Mouse (Mus musculus) limb, embryonic 14.5 days (tissue): ENCODE measurements at regions not wholly inside any gene's neighbourhood (a gene's known extent, or its start where the extent isn't known, plus 50 kb on each side); places are given as distances from the start of the nearest gene placed in this dataset.

Source experiments
- ATAC-seq: fragments of 200-750 bp; cut with Nextera tagmentation; 2 replicates; pipeline ENCODE4 v1.8.0; 2017; ENCODE audit warnings: low read depth, moderate number of reproducible peaks, moderate TSS enrichment; ENCODE audit not compliant: low FRiP score
- DNase-seq: peaks from one replicate; pipeline ENCODE4 v3.0.0-alpha.2; 2015; ENCODE audit warnings: low spot score
- H3K27ac ChIP-seq: fragments of 300-500 bp; sonication (generic); replicated peaks from 2 replicates; pipeline ENCODE4 v1.5.1; 2014; ENCODE audit warnings: low read depth, mild to moderate bottlenecking, low read length, moderate library complexity, mixed read lengths
- H3K27me3 ChIP-seq: fragments of 300-500 bp; sonication (generic); 2 replicates; pipeline ENCODE4 v1.6.1; 2014; ENCODE audit warnings: low read length, mixed read lengths; ENCODE audit not compliant: control insufficient read depth, insufficient read depth
- H3K36me3 ChIP-seq: fragments of 300-500 bp; sonication (generic); 2 replicates; pipeline ENCODE4 v1.6.1; 2014; ENCODE audit warnings: mild to moderate bottlenecking, low read length, moderate library complexity, mixed read lengths; ENCODE audit not compliant: control insufficient read depth, insufficient read depth
- H3K4me1 ChIP-seq: fragments of 300-500 bp; sonication (generic); 2 replicates; pipeline ENCODE4 v1.6.1; 2014; ENCODE audit warnings: antibody characterized with exemption, low read length, mixed read lengths; ENCODE audit not compliant: control insufficient read depth, insufficient read depth
- H3K4me2 ChIP-seq: fragments of 300-500 bp; sonication (generic); replicated peaks from 2 replicates; pipeline ENCODE4 v1.6.1; 2014; ENCODE audit warnings: low read depth, mild to moderate bottlenecking, low read length, moderate library complexity; ENCODE audit not compliant: severe bottlenecking
- H3K4me3 ChIP-seq: fragments of 300-500 bp; sonication (generic); replicated peaks from 2 replicates; pipeline ENCODE4 v1.5.1; 2014; ENCODE audit warnings: low read length
- H3K9ac ChIP-seq: fragments of 300-500 bp; sonication (generic); 2 replicates; pipeline ENCODE4 v1.6.1; 2014; ENCODE audit warnings: mild to moderate bottlenecking, low read depth, low read length, moderate library complexity; ENCODE audit not compliant: severe bottlenecking
- H3K9me3 ChIP-seq: fragments of 300-500 bp; sonication (generic); 2 replicates; pipeline ENCODE4 v1.6.1; 2016; ENCODE audit warnings: low read length; ENCODE audit not compliant: control insufficient read depth
- POLR2A ChIP-seq: fragments of 200-500 bp; IDR thresholded peaks from 2 replicates; pipeline ENCODE4 v1.8.0; 2012; ENCODE audit warnings: inconsistent platforms, mild to moderate bottlenecking, moderate library complexity, borderline replicate concordance; ENCODE audit not compliant: insufficient read depth, insufficient read length; ENCODE audit errors: extremely low read depth
- WGBS: fragments of 180-500 bp; shearing (Covaris S2); extraction: QIAGEN DNeasy Blood & Tissue Kit; methylation state at CpG from one replicate; pipeline ENCODE4 v1.1.7; 2014; 5-methylcytosine and 5-hydroxymethylcytosine counted together

DNA sequence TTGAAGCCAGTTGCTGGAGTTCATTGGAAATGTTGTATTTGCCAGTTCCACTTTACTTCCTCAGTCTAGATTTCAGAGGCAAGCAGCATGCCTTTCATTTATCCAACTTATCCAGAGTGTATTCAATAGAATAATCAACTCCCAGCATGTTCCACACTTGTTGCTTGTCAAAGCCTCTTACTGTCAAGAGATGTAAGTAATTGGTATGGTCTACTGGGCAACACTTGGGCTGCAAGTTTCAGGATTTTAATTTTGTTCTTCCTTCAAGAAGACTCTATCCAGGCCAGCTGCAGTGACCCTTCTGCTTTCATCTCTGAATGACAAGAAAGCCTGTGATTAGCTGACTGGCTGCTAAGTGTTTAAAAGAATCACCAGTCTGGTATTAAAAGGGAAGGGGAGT, 3131.6 kb upstream of the Lrrc6 start:
- no peak for TF ChIP-seq POLR2A
- no peak overlapping the region for H3K27ac ChIP-seq
- ATAC-seq, result no peak
- no peaks in the 10 kb centered on the region for H3K27me3 ChIP-seq
- no peak for DNase-seq
- H3K9me3 ChIP-seq, result no peaks in the 10 kb centered on the region
- no peak overlapping the region for H3K4me3 ChIP-seq
- no peaks in the 10 kb centered on the region for H3K36me3 ChIP-seq
- H3K9ac ChIP-seq, result no peak overlapping the region
- H3K4me2 ChIP-seq, result no peak overlapping the region
- H3K4me1 ChIP-seq, result no peaks in the 10 kb centered on the region

DNA sequence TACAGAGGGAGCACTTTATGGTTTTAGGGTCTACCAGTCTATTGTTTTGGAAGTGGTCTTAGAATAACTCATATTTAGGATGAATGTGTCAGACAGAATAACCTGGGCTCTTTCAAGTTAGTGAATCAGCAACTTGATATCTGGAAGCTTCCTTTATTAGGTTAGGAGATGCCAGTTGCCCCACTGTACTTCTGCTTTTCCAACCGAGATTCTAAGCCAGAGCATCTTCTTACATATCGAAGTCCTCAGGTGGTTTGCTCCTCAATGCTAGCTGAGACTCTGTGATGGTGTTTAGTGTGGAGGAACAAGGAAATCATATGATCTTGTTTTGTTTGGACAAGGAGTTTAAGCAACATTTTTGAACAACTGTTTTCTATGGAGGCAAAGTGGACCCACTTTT, 3117.3 kb upstream of the Lrrc6 start:
- no peaks in the 10 kb centered on the region for H3K27me3 ChIP-seq
- no peak overlapping the region for H3K9ac ChIP-seq
- ATAC-seq, result no peak
- no peaks in the 10 kb centered on the region for H3K9me3 ChIP-seq
- 84% methylated on average over 2 of the region's 2 CpGs for WGBS
- H3K27ac ChIP-seq, result no peak overlapping the region
- H3K4me1 ChIP-seq, result no peaks in the 10 kb centered on the region
- no peak overlapping the region for H3K4me2 ChIP-seq
- H3K36me3 ChIP-seq, result no peaks in the 10 kb centered on the region
- no peak for DNase-seq
- no peak overlapping the region for H3K4me3 ChIP-seq
- TF ChIP-seq POLR2A, result no peak

- H3K9me3 ChIP-seq, result no peaks in the 10 kb centered on the region
- no peak overlapping the region for H3K4me3 ChIP-seq
- H3K36me3 ChIP-seq, result no peaks in the 10 kb centered on the region
- 76% methylated on average over 3 of the region's 3 CpGs for WGBS
- no peaks in the 10 kb centered on the region for H3K4me1 ChIP-seq
- H3K9ac ChIP-seq, result no peak overlapping the region
- no peak overlapping the region for H3K27ac ChIP-seq
- DNase-seq (no peak), ATAC-seq (no peak)
- no peak for TF ChIP-seq POLR2A
- no peak overlapping the region for H3K4me2 ChIP-seq
- H3K27me3 ChIP-seq, result no peaks in the 10 kb centered on the region
Measured at GRCm38 (mm10) chr15:69614048-69614447, 3113.3 kb upstream of the Lrrc6 start.

DNA sequence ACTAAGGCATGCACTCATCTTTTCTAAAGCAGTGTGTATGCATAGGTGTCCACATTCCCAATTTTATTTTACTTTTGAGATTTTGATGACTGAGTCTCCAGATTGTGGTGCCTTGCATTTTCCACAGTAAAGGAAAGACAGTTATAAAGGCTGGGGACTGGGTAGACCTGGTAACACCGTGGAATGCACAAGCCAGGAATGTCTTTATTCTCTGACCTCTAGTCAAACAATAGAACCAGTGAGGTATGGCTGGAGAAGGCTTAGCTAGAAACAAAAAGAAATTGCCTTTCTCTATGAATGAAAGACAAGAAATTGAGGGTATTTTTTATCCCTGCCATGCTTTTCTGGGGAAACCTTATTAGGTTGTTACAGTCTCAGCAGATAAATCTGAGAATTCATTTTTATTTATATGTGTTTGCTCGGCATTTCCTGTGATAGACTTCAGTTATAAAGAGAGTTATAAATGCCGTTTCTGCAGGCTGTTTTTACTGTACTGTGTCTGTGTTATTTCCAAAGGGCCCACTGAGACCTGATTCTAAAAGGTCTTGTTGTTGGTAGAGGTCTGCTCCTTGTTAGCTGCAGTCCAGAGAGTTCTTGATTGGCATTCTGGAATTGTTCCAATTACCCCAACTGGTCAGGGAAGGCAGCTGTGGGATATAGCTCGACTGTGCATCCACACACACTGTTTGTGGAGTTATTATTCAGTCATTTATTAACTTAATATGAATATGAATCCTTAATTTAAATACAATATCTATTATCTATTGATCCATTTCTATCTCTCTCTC, 3090.7 kb upstream of the Lrrc6 start:
- Histone ChIP-seq H3K4me3 (no peak overlapping the region), H3K4me1 (no peaks in the 10 kb centered on the region), H3K9ac (no peak overlapping the region), H3K27ac (no peak overlapping the region), H3K4me2 (no peak overlapping the region), H3K27me3 (no peaks in the 10 kb centered on the region), H3K9me3 (no peaks in the 10 kb centered on the region), H3K36me3 (no peaks in the 10 kb centered on the region)
- DNase-seq (no peak), ATAC-seq (no peak)
- TF ChIP-seq POLR2A, result no peak
- WGBS, result 26% methylated on average over 4 of the region's 4 CpGs

DNA sequence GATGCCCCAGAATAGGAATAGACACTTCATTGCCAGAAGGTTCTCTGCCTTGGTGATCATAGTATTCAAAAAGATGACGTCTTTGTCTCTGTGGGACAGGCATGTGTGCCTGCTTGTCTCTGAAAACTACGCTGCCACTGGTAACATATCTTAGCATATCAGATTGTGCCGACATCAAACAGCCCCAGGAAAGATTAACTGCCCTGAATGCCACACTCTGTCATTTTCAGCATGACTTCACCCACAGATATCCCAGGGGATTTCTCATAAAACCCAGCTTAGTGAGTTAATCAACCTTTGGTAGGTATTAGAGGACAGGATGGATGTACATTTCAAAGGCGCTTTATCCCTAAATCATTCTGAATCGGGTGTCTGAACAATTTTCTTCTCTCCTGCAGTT, 3087.4 kb upstream of the Lrrc6 start:
- no peaks in the 10 kb centered on the region for H3K27me3 ChIP-seq
- H3K27ac ChIP-seq, result no peak overlapping the region
- no peak overlapping the region for H3K9ac ChIP-seq
- ATAC-seq (no peak), DNase-seq (no peak)
- no peak overlapping the region for H3K4me3 ChIP-seq
- H3K4me2 ChIP-seq, result no peak overlapping the region
- H3K4me1 ChIP-seq, result no peaks in the 10 kb centered on the region
- TF ChIP-seq POLR2A, result no peak
- H3K9me3 ChIP-seq, result no peaks in the 10 kb centered on the region
- 55% methylated on average over 5 of the region's 5 CpGs for WGBS
- no peaks in the 10 kb centered on the region for H3K36me3 ChIP-seq

- no peak overlapping the region for H3K9ac ChIP-seq
- no peak for TF ChIP-seq POLR2A
- whole genome bisulfite sequencing, result 38% methylated on average over 2 of the region's 2 CpGs
Measured at GRCm38 (mm10) chr15:69576742-69577141, 3076.0 kb upstream of the Lrrc6 start.

More at GRCm38 (mm10) chr15:69576742-69577141, 3076.0 kb upstream of the Lrrc6 start:
- Histone ChIP-seq H3K27me3 (no peaks in the 10 kb centered on the region), H3K4me3 (no peak overlapping the region), H3K9me3 (no peaks in the 10 kb centered on the region), H3K4me1 (no peaks in the 10 kb centered on the region), H3K27ac (no peak overlapping the region), H3K4me2 (no peak overlapping the region), H3K36me3 (no peaks in the 10 kb centered on the region)
- DNase-seq (no peak), ATAC-seq (no peak)
